Mouse (Mus musculus): ENCODE data around the gene Prpf4.
A peak's percentile ranks its signal among the peaks of the same experiment; 100 is the strongest.

Prpf4 gene

GRCm38 (mm10) chr4:62408601-62409282 lies at the start of gene Prpf4, which contains the start of gene Cdc26:
Gene Prpf4 (plus strand): TSS chr4:62408797.
Gene Cdc26 (minus strand): TSS chr4:62408642.
- peak; percentile 88 for DNase-seq (ENCODE audit: low spot score)

- no peak for DNase-seq (ENCODE audit: low spot score)
Observed at GRCm38 (mm10) chr4:62359256-62359775, 49.3 kb upstream of the Prpf4 start.

- DNase-seq (ENCODE audit: low spot score): peak; percentile 81
Observed at GRCm38 (mm10) chr4:62360088-62360804, 48.4 kb upstream of the Prpf4 start, which contains the start of the genes Fkbp15 and Slc31a1. Gene Fkbp15 (minus strand): TSS chr4:62360548. Gene Slc31a1 (plus strand): TSS chr4:62360727.

- DNase-seq (ENCODE audit: low spot score): no peak
Observed at GRCm38 (mm10) chr4:62360805-62361455, 47.7 kb upstream of the Prpf4 start.

GRCm38 (mm10) chr4:62361571-62361970 lies 47.0 kb upstream of the Prpf4 start:
- DNase-seq (ENCODE audit: low spot score): no peak

- DNase-seq (ENCODE audit: low spot score): no peak
Observed at GRCm38 (mm10) chr4:62361997-62362396, 46.6 kb upstream of the Prpf4 start.

- no peak for DNase-seq (ENCODE audit: low spot score)
Observed at GRCm38 (mm10) chr4:62362437-62362836, 46.2 kb upstream of the Prpf4 start.

GRCm38 (mm10) chr4:62364299-62364698 lies 44.3 kb upstream of the Prpf4 start:
- DNase-seq (ENCODE audit: low spot score): no peak

- DNase-seq (ENCODE audit: low spot score): no peak
Observed at GRCm38 (mm10) chr4:62366291-62366690, 42.3 kb upstream of the Prpf4 start.

GRCm38 (mm10) chr4:62367586-62367985 lies 41.0 kb upstream of the Prpf4 start:
- DNase-seq (ENCODE audit: low spot score): no peak

GRCm38 (mm10) chr4:62369091-62369490 lies 39.5 kb upstream of the Prpf4 start:
- DNase-seq (ENCODE audit: low spot score): no peak

GRCm38 (mm10) chr4:62372410-62372809 lies 36.2 kb upstream of the Prpf4 start:
- no peak for DNase-seq (ENCODE audit: low spot score)

GRCm38 (mm10) chr4:62372818-62373520 lies 35.6 kb upstream of the Prpf4 start:
- no peak for DNase-seq (ENCODE audit: low spot score)

- DNase-seq (ENCODE audit: low spot score): no peak
Observed at GRCm38 (mm10) chr4:62373668-62374067, 34.9 kb upstream of the Prpf4 start.

- DNase-seq (ENCODE audit: low spot score): no peak
Observed at GRCm38 (mm10) chr4:62374342-62374741, 34.3 kb upstream of the Prpf4 start.

GRCm38 (mm10) chr4:62376123-62376522 lies 32.5 kb upstream of the Prpf4 start:
- no peak for DNase-seq (ENCODE audit: low spot score)

- DNase-seq (ENCODE audit: low spot score): no peak
Observed at GRCm38 (mm10) chr4:62379724-62380381, 28.7 kb upstream of the Prpf4 start.

- DNase-seq (ENCODE audit: low spot score): no peak
Observed at GRCm38 (mm10) chr4:62383207-62383606, 25.4 kb upstream of the Prpf4 start.

GRCm38 (mm10) chr4:62383752-62384151 lies 24.8 kb upstream of the Prpf4 start:
- DNase-seq (ENCODE audit: low spot score): no peak

- no peak for DNase-seq (ENCODE audit: low spot score)
Observed at GRCm38 (mm10) chr4:62384159-62384558, 24.4 kb upstream of the Prpf4 start.

- no peak for DNase-seq (ENCODE audit: low spot score)
Observed at GRCm38 (mm10) chr4:62385439-62385838, 23.2 kb upstream of the Prpf4 start.
